Mouse (Mus musculus) inflammation-experienced regulatory T-cells, adult 6 months (primary cell): Measurements from ENCODE around the gene Ube2q2. TPM values are rescaled to one million over a fixed set of nuclear protein-coding genes. Genes with fewer than 3 reads are reported as not detected.
A peak's percentile ranks its signal among the peaks of the same experiment; 100 is the strongest.
"Not testable (repeated sequence)": the region's sequence is repeated elsewhere in the genome, so short reads cannot be mapped to it uniquely, and the experiment has no call there.

Experiments
- ATAC-seq: one replicate; pipeline ENCODE4 v1.8.0; 2017
- polyA plus RNA-seq, 3 experiments: library from polyadenylated mRNA; unstranded; fragments of 100-300 nt; shearing (Covaris generic); gene quantifications; one replicate each; pipeline ENCODE4 v1.2.1; 2017

Ube2q2 gene
- polyA plus RNA-seq, 3 experiments from 2014 or later: 11.5 to 16.9 (median 14.1) TPM

DNA sequence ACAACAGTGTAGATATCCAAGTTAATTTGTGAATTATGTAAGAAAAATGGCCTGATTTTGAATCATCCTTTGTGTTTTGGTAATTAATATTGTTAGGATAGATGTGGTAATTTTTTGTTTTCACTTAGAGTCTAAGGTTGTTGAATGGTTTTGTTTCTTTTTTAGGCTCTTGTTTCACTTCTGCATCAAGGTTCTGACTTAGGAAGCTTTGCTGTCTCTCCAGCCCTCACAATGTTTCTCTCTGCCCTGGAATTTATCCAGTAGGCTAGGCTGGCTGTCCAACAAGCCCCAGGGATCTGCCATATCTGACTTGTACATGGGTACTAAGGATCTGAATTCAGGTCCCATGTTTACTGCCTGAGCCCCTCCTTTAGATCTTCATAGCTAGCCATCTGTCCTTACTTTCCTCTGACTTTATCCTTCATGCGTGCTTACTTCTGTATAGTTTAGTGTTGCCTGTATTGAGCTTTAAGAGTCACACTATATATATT, 23.6 kb downstream of the Ube2q2 start:
- ATAC-seq: no peak

DNA sequence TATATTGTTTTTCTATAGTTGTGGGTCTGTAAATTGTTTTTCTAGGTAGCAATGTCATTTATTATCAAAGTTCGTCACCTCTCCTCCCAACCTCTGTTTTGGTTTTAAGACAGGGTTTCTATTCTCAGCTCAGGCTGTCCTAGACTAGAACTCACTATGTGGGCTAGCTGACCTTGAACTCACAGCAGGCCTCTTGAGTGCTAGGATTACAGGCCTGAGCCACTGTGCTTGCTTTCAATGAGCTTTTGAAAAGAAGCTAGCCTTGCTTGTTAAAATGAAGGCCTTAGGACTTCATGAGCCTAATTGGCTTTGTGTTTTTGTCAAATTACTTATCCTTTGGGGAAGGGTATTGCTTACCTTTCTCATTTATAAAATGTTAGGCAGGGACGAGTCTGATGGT, 25.6 kb downstream of the Ube2q2 start:
- no peak for ATAC-seq

DNA sequence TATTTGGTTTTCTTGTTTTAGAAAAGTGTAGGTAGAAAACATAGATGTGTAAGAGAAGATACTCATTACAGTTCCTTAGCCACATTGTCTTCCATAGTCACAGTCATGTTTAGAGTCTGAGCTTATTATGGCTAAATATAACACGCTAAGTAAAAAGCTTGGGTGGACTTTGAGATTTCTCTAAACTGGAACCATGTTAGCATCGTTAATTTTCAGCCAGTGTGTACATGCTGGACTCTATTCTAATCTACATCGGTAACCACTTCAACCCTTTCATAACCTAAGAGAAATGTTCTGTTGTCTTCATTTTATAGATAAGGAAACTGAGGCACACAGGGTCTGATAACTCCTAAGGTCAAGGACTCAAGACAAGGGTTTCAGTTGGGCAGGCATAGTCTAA, 47.2 kb downstream of the Ube2q2 start:
- no peak for ATAC-seq

DNA sequence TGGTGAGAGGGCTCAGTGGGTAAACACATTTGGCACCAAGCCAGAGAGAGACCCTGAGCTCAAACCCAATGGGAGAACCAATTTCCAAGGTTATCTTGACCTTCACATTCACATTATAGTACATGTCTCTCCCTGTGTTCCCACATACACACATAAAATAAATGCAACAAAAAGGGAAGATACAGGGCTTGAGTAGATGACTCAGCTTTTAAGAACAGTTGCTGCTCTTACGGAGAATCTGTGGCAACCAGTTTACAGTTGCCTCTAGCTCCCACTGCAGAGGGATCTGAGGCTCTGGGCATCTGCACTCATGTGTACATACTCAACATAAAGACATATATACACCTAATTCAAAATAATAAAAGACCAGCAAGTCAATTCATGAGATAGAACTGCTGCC, 49.6 kb downstream of the Ube2q2 start:
- ATAC-seq: no peak

DNA sequence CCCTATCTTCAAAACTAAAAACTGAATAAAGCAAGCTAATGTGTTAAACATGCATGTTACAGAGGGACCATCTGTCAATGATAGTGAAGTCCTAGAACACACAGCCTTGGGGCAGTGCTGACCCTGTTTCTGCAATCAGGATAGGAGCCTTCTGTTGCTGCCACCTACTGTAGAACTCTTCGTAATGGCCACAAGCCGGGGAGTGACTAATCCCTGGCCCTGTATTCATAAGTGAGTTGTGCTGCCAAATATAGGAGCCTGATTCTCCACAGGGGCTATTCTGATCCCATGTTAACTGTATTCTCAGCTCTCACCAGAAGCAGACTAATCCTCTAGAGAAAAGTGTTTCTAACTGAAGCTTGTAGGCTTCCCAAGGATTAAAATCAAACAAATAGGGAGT, 50.7 kb downstream of the Ube2q2 start:
- ATAC-seq: no peak

DNA sequence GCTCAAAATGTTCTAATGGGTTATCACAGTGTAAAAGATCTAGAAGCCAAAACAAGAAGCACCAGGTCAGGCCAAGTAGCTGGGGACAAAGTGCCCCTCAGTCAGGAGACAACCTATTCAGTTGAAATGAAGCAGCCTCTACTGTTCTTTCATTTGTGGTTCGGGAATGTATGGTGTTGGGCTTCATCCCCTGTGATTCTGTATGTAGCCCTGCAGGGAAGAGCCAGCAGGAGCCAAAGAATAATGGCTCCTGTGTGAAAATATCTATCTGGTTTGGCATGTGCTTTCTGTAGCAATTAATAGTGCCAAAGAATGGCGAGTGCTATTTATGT, 59.8 kb downstream of the Ube2q2 start:
- ATAC-seq: peak; percentile 13

GRCm38 (mm10) chr9:55208790-55209481, 60.3 kb downstream of the Ube2q2 start, which contains the start of gene Fbxo22:
TSS of gene Fbxo22 (plus strand) at chr9:55208925.
- peak; percentile 86 for ATAC-seq

DNA sequence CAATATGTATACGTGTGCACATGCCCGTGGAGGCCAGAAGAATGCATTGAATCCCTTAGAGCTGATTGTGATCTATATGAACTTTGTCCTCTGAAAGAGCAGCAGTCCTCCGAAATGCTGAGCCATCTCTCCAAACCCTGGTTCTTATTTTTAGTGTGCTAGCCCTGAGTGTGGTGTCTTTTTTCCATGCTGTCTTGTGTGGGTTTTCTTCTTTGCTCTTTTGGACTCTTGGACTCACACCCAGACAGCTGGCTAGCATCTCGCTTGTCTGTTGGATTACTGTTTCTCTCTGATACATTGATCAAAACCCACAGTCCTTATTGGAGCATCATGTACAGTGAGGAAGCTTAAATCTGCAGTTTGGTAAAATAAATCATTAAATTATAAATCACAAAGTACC, 63.0 kb downstream of the Ube2q2 start:
- no peak for ATAC-seq

DNA sequence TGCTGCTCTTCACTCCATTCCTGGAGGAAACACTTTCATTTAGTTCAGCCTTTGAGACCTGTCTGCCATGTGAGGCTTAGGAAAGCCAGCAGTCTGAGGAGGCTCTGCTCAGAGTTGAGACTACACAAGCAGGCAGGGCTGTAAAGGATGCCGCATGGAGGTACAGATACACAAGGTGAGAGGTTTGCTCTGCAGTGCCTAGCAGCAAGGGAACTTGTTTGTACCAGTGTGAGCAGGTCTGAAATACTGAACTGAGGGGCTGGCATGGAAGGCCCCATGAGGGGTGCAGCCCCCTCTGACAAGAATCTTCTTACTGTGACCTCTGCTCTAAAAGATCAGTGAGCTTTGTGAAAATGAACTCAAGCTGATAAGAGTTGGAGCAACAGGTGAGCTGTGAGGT, 64.7 kb downstream of the Ube2q2 start:
- ATAC-seq: no peak

DNA sequence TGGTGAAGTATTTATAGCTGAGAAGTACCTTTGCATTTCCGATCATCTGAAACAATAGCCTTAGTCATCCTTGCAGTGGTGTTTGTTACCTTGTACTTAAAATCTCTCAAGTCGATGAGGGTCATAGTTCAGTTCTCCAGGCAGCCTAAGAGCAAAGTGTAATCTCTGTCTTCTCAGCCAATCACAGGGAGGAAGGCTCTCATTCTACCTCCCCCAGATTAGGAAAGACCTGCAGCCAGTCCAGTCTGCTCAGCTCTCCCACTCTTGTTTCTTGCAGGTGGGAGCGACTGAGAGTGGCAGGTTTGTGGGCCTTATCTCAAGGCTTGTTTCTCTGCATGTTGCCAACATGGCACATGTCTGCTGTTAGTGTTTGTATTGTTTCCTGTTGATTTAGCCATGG, 66.4 kb downstream of the Ube2q2 start:
- no peak for ATAC-seq

DNA sequence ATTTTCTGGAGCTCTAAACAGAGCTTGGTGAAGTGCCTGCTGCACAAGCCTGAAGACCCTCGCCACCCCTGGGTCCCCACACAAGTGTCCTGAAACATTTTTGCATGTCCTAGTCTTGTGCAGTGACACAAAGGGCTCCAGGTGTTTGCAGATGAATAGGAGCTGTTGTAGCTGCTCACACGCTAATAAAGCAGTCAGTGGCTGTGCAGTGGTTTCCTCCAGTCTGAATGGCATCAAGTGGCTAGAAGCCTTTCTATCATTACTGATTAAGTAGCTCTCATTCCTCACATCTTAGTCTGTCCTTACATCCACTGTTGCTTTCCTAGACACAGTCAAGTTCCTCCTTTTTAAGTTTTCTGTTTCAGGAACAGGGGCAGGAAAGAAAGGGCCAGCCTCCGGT, 67.0 kb downstream of the Ube2q2 start:
- no peak for ATAC-seq

- no peak for ATAC-seq
Observed at GRCm38 (mm10) chr9:55216078-55216477, 67.4 kb downstream of the Ube2q2 start.

DNA sequence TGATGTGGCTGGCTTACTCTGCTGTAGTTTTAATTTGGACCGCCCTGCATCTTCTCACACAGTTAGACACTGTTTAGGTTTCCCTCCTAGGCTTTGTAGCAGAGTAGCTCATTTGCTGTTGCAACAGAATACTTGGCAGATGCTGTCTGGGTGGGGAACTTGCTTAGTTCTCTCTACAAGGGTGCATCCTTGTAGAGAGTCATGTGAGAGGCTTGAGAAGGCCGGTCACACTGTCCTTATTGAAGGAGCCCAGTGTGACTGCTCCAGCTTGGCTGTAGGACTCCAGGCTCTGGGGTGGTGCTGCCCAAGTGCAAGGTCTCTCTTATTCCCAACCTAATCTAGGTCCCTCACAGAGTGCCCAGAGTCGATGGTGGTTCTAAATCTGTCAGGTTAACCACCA, 68.7 kb downstream of the Ube2q2 start:
- no peak for ATAC-seq

- no peak for ATAC-seq
Observed at GRCm38 (mm10) chr9:55225165-55225737, 76.6 kb downstream of the Ube2q2 start.

DNA sequence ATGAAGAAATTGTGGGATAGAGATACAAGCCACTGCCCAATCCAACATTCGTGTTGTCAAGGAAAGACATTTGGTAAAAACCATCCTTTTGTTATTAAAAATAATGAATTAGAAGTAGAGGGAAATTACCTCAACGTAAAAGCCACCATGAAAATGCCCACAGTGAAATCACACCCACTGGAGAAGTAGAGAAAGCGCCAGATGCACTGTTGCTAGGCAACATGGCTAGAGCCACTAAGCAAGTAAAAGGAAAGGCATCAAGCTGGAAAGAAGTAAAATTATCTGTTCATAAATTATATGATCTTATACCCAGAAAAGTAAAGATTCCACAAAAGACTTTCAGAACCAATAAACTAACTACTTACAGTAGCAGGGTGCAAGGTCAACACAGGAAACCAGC, 77.6 kb downstream of the Ube2q2 start:
- no peak for ATAC-seq

- ATAC-seq: no peak
Observed at GRCm38 (mm10) chr9:55228149-55228548, 79.5 kb downstream of the Ube2q2 start.

- ATAC-seq: no peak
Observed at GRCm38 (mm10) chr9:55229010-55229409, 80.4 kb downstream of the Ube2q2 start.

DNA sequence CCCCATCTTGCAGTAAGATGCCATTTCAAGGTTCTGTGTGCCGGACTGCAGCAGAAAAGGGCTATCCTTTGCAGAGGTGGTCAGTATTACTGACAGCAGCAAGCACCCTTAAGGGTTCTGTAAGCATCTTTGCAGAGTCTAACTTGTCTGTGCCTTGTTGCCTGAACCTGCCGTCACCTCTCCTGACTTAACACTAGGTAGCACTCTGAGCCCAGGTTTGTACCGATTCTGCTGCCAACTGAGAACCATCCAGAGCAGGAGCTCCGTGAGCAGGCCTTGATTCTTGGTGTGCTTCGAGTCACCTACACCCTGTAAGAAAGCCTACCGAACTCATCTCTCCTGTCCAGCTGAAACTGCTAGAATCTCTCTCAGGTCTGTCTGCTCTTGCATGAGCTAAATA, 82.9 kb downstream of the Ube2q2 start:
- ATAC-seq: no peak

- no peak for ATAC-seq
Observed at GRCm38 (mm10) chr9:55232110-55232509, 83.5 kb downstream of the Ube2q2 start.

DNA sequence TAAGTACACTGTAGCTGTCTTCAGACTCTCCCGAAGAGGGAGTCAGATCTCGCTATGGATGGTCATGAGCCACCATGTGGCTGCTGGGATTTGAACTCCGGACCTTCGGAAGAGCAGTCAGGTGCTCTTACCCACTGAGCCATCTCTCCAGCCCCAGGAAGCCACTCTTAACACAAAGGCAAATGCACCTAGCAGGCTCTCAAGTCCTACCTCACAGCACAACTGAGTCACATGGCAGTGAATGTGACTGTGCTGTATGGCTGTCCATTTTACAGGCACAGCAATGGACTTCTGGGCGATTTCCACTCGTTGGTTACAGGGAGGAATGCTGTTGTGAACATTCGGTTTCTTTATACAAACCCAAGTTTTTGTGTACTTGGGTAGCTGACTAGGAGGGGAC, 83.9 kb downstream of the Ube2q2 start:
- no peak for ATAC-seq

- not testable (repeated sequence) for ATAC-seq
Observed at GRCm38 (mm10) chr9:55233076-55233475, 84.4 kb downstream of the Ube2q2 start.

- ATAC-seq: no peak
Observed at GRCm38 (mm10) chr9:55236235-55237165, 87.8 kb downstream of the Ube2q2 start.

- ATAC-seq: no peak
Observed at GRCm38 (mm10) chr9:55240852-55241251, 92.2 kb downstream of the Ube2q2 start.
